Mouse (Mus musculus) 3134 (cell line): ENCODE measurements around the gene Olfr944.

Experiments
- DNase-seq: peaks from one replicate; pipeline ENCODE4 v3.0.0-alpha.2; 2011; ENCODE audit warnings: low spot score; ENCODE audit not compliant: insufficient read length; ENCODE audit errors: extremely low read depth

Olfr944 gene

GRCm38 (mm10) chr9:39201620-39202019, at the start of gene Olfr944:
Gene Olfr944 (plus strand): TSS chr9:39201920.
- no peak for DNase-seq

GRCm38 (mm10) chr9:39152401-39152800, 49.3 kb upstream of the Olfr944 start:
- no peak for DNase-seq

GRCm38 (mm10) chr9:39166004-39166403, 35.7 kb upstream of the Olfr944 start, which contains the start of gene Olfr943:
Gene Olfr943 (plus strand): TSS chr9:39166304.
- no peak for DNase-seq

GRCm38 (mm10) chr9:39249894-39250293, 48.2 kb downstream of the Olfr944 start, which contains the start of gene Olfr1537:
Gene Olfr1537 (minus strand): TSS chr9:39249994.
- no peak for DNase-seq
